Mouse (Mus musculus) cerebellum, postnatal 25 days (tissue): ENCODE measurements around the gene Zfp408.

Experiments
- DNase-seq, 2 experiments: peaks; one replicate each; pipeline ENCODE4 v3.0.0; 2021; ENCODE audit warnings: mixed read lengths in 2 of 2

Zfp408 gene

DNA sequence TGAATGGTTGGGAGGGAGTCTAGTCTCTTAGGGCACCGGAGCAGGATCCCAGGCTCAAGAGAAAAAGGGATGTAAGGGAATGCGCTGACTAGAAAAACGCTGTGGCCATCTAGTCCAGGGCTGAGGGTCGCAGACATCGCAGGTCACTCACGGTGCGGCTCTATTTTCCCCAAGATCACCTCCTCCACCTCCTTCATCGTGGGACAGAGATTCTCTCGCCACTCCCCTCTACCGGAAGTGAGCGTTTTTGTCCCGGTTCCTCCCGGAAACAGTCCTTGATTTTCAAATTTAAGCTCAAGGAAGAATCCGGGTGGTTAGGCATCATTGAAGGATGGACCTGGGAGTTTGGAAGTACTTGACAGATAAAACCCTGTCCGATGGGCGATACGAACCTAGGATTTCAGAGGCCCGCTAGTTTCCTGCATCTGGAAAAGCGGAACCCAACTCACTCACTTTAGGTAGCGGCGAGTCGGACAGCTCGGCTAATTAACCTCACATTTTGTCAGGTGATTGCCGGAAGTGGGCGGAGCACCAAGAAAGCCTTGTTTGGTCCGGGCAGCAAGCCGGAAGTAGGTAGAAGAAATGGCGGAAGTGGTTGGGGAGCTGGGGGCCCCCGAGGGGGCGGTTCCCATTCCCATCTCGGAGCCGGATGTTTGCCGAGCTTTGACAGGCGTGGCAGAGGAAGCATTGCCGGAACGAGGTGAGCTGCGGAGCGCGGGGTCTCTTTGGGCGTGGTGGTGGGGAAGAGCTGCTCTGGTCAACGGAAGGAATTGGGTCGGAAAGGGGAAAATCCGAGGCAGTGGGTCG, at the start of gene Zfp408, which contains the start of gene Arhgap1:
Gene Zfp408 (minus strand): TSS at position 239 of the 807 bp plus-strand sequence.
Gene Arhgap1 (plus strand): TSS at position 308 of the 807 bp plus-strand sequence.
- DNase-seq: peak; percentile 97 to 98

DNA sequence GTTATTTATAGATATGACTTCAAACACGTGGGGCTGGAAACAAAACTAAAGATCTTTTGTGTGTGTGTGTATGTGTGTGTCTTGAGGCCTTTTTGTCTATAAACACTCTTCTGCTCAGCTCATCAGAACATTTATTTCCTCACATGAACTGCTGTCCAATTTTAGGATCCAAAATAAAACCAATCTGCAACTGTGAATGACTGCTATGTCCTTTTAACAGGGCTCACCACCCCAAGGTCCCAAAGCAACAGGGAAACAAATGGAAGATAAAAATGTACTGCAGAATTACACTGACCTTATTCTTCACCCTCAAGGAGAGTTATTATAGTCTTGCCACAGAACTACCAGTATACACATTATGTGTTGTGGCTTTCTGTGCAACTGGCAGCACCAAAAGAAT, 49.6 kb upstream of the Zfp408 start:
- DNase-seq: no peak

DNA sequence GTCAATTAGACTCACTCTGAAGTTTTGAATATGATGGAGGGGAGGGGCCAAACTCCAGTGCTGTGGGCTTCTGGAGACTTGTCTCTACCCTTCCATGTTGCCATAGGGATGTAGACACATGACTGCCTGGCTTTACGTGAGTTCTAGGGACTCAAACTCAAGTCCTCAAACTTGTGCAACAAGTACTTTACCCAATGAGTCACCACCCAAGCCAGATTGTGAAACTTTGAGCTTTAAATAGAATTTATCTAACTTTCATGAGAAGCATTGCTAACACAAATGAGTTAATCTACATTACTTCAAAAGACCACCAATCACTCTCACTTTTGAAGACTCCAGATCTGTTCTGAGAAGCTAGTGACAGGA, 46.6 kb upstream of the Zfp408 start:
- DNase-seq: no peak

DNA sequence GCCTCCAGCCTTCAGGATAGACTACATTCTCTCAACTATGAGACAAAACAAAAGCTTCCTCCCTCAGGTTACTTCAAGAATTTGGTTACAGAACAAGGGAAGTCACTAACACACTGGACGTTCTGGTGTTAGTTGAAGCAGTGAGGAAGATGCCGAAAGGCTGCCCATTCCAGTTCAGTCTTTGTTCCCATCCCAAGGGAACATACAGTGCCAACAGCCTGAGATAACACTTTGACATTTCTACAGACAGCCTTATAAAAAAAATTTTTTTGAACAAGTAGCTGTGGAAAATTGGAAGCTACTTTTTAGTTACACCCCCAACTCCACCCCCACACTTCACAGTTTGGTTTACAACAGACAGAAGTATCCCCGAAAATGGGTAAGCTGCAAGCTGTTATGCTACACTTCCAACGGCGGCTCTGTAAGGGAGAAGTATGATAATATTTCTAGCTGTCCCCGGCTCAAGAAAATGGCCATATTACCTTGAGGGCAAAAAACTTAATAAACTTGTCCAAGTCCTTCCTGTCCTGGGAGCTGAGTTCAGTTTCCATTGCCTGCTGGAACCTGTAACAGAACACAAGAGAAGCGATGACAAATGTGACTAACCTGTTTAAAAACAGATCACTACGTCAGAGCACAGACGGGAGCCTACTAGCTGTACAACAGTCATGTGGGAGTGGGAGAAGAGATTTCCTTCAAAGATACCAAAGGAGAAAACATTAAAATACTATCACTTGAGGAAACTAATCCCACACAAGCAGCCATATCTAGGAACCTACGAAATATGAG, 46.0 kb upstream of the Zfp408 start:
- DNase-seq: no peak

DNA sequence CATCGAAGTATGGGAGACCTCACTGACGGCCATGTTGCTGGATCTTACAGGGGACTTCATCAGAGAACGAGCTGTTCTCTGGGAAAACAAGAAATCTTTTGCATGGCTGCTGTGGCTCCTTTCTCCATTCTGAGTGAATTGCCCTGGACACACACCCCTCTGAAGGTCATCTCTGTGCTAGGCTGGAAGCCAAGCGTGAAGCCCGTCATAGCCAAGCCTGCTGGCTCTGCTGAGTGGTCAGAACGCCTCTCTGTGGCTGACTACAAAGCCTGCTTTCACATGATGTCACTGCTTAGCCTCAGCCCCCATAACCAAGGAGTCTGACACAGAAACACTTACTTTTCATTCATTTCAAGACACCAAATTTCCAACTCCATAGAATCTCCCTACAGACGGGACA, 39.9 kb upstream of the Zfp408 start:
- peak in 1 of 2 experiments; percentile 35 for DNase-seq

DNA sequence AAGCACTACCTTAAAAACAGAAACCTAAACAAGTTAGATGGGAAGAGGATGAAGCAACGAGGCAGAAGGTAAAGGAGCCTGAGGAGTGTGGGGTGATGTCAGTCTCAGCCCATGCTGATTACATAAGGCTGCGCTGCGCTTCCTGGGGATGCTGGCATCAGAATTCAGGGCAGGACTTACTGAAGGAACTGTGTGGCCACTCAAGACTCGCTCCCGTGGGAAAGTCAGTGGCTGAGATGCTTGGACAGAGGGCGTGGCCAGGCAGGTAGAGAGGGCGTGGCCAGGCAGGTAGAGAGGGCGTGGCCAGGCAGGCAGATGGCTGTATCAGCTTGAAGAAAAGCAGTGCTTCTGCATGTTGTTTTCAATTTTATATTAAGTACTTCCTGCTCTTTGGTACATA, 34.3 kb upstream of the Zfp408 start:
- DNase-seq: peak in 1 of 2 experiments; percentile 33

DNA sequence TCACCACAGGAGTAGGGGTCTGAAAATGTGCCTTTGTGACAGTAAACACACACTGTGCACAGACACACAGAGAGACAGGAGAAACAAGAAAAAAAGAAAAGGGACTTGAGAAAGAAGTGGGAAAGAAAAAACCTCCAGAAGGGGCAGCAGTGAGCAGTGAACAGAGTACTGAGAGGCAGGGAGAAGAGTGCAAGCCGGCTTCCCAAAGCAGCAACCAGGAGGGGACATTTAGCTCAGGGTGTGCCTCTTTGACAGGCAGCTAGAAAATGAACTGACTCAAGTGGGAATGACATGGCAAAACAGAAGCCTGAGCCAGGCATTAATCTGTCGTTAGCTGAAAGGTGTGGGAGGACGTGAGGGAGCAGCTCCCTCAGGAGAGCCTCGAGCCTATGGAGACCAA, 33.3 kb upstream of the Zfp408 start:
- peak; percentile 34 to 60 for DNase-seq

DNA sequence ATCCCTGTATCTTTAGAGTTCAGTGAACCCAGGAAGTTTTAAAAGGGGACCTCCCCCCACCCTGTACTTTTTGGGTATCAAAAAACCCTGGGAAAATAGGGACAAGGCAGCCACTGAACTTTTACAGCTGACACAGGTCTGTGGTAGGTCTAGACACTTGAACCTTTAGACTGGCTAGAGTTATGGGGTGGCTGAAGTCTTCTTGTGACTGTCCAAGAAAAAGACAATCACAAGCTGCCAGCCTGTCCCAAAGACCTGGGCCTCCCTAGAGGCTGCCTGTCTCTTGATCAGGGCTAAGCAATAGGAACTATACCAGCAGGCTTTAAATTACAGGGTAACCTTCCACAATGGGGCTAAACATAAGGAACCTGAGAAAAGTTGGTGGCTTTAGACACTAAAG, 27.4 kb upstream of the Zfp408 start:
- DNase-seq: no peak

DNA sequence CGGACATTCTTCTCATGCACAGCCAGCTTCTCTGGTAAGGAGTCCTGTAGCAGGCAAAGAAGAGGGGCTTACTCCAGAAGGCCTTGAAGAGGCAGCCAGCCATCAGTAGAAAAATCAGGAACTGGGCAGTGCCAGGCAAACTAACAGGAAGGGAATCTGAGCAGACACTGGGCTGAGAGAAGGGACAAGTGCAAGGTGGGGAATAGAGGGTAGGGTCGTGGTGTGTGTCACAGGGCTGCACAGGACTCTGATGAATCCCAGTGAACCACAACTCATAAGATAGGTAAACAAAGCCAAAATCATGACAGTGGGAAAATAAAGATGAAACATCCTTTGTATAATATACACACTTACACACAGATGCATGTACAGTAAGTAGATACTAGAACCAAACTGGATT, 26.8 kb upstream of the Zfp408 start:
- DNase-seq: no peak

DNA sequence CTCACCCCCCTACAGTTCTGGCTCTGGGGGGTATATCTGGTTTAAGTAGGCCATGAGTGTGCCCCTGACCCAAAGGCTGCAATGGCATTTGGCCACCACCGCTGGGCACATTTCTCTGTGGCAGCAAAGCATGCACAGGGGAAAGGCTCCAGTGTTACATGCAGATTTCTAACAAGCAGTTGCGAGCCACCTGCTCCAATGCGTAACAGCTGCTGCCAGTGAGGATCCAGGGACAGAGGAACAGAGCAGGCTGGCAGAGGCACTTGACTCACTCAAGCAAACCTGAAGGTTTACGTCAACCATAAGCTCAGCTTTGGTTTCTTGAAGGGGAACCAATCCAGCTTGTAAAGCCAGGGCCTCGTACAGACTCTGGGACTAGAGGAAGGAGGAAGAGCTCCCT, 25.3 kb upstream of the Zfp408 start:
- peak in 1 of 2 experiments; percentile 24 for DNase-seq

DNA sequence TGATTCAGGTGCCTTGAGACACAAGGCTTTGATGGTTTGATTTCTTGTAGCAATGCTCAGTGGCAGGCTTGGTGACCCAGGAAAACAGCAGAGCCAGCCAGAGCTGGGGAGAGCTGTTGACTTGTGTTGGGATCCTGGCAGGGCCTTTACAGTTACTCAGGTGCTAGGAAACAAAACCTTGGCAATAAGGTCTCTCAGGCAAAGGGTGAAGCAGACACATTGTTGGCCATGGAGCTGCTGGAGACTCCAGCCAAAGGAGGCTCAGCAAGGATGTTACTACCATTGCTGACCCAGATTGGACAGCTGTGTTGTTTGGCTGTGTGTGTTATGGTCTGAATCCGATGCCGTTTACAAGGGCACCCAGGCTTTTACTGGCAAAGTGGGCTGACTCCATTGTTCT, 24.0 kb upstream of the Zfp408 start:
- no peak for DNase-seq

DNA sequence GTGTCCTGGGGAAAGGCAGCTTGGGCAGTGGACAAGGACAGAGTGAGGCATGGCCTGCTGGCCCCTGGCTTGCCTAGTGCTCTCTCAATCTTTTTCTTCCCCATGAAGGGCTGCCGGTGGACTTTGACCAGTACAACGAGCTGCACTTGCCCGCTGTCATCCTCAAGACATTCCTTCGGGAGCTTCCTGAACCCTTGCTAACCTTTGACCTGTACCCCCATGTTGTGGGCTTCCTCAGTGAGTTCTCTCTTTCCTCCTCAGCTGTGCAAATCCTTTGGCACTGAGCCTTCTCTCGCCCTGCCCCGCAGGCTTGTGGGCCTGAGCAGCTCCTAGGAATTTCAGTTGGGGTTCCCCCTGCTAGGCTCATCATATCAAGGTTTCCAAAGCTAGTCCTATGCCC, 20.4 kb upstream of the Zfp408 start:
- no peak for DNase-seq

DNA sequence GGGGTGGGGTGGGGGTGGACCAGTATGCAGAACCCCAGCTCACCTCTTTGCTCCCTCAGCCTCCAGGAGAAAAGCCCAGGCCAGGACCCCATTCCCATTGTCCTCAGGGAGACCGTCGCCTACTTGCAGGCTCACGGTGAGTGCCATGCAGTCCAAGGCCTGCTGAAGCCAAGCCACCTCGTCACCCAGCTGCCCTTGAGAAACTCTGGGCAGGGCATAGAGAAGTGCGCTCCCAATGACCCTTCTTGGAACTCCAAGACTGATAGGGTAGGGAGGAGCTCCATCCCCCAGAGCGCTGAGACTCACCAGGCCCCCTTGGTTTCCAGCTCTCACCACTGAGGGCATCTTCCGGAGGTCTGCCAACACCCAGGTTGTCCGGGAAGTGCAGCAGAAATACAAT, 19.7 kb upstream of the Zfp408 start:
- no peak for DNase-seq

DNA sequence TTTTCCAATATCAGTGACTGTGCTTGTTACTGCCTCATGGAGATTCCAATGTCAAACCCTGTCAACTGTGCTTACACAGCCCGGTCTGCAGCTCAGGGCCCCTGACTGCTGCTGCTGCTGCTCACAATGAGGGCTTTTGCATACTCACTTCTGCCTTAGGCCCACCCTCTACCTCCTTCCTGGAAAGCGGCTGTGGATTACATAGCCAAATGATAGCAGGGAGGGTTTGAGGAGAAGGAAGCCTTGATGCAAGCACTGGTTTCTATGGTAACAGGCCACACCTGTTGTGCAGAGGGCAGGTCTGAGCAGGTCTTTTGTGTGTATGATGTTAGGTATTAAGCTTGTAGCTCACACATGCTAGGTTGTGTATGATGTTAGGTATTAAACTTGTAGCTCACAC, 18.2 kb upstream of the Zfp408 start:
- no peak for DNase-seq

DNA sequence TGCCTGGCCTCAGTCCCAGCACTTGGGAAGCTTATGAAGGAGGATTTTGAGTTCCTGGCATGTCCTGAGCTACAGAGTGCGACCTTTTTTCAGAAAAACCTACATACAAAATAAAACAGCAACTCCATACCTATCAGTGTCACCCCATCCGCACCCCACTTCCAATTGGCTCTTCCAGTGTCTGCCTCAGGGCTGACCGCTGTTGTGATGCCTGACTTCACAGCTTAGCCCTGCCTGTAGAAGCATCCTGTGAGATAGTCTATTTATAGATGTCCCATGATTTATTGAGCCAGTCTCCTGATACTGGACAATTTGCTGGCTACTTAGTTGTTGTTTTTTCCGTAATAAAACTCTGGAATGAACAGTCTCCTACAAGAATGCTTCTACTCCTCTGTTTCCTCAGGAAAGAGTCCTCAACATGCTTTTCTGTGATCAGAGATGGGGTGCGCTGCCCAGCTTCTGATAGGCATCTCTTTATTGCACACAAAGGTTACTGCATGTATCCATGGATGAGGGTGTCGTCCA, 16.9 kb upstream of the Zfp408 start:
- DNase-seq: no peak

DNA sequence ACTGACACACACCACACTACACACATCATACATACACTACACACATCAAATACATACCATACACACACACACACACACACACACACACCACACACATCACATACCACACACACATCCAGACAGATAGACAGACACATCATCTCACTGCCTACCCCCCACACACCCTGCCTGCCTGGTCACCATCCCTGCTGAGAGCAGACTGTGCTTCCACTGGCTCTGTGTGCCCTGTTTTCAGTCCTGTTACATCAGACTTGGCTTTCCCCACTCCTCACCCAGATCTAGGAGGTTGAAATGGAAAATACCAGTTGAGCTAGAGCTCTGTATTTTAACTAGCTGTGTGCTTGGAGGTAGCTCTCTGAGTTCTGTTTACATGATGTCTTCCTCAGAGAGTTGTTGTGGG, 15.2 kb upstream of the Zfp408 start:
- no peak for DNase-seq

DNA sequence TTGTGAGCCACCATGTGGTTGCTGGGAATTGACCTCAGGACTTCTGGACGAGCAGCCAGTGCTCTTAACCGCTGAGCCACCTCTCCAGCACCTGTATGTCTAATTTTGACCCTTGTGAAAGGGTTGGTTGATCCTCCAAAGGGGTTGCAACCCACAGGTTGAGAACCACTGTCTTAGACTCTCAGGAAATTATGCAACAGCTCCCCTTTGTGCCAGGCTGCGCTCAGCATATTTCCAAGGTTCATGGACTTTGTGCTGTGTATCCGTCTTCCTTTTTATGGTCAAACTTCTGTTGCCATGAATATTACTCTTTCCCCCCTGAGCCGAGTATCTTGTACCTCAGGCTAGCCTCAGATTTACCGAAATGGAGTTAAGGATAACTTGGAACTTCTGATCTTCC, 11.4 kb upstream of the Zfp408 start:
- DNase-seq: no peak

DNA sequence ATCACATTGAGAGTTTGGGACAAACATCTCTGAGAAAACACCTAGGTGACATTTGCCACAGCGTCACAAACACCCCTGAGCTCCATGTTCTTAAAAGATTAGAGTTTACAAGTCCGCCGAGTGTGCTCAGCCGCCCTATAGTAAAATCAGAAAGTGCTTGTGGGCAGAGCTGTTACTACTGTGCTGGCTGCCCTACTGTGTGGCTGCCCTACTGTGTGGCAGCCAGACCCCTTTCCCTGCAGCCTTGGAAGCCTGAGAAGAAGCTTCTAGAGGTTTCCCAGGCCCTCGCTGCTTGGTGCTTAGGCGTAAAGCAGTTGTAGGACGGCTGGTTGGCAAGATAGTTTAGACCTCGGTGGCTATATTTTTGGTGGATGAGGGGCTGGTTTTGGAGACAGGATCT, 10.1 kb upstream of the Zfp408 start:
- no peak for DNase-seq

DNA sequence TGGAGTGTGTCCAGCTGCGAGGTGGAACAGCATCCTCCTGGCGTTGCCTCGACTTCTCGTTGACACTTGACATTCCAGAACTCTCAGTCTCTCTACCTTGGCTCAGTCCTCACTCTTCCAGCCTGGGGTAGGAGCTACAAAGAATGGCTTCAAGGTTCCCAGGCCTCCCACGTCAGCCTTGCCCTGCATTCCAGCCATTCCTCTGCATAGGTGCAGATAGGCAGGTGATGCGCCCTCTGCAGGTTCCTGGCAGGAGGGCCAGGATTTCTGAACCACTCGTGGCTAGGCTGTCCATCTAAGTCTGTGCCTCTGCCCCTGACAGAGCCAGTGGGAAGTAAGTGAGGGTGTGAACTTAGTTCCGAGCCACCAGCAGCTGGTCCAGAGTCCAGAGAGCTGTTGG, 7.2 kb upstream of the Zfp408 start:
- DNase-seq: no peak

DNA sequence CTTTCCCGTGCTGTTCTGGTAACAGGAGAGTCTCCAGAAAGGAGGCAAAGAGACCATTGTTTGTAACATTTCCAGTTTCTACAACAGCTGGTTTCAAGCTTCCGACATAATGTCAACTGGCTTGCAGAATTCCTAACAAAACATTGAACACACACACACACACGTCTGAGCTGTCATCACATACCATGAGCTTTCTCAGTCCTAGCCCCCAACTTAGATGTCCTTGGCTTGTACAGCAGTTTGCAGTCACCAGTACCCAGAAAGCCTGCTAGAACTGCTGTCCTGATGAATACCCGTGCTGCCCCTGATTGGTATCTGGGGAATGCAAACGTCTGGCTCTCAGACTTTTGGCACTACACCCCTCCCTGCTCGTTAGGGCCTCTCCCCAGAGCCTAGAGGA, 6.2 kb upstream of the Zfp408 start:
- DNase-seq: no peak

DNA sequence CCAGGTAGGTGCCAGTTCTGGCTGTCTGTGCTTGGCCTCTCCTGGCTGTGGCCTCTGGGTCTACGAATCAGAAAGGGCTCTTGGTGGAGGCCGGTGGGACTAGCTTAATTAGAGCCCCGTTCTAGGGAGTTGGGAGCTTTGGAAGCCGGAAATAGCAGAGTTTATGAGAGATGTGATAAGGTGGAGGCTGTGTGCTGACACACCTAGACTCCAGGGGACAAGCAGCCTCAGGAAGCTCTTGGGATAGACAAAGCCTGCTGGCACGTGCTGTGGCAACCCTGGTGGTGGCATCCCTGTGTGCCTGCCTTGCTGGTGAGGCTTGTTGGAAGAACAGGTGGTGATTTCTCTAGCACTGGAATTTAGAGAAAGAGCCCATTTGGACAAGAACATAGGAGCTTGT, 5.8 kb upstream of the Zfp408 start:
- DNase-seq: no peak

DNA sequence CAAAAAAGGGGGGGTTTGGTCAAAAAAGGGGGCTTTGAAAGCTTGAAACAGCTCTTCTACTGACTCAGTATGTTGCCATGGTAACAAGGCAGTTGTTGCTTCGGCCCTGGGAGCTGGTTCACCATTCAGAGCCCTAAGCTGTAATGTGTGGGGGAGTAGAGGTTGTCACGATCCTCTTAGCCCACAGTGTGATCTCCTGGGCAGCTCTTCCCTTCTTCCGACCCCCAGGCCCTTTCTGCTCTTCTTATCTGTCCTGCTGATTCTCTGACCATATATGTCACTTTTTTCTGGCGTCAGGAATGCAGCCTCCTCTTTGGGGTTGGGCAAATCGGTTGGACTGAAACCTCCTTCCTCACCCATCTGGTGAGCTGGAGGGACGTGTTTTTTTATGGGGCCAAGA, 3.3 kb upstream of the Zfp408 start:
- DNase-seq: no peak

DNA sequence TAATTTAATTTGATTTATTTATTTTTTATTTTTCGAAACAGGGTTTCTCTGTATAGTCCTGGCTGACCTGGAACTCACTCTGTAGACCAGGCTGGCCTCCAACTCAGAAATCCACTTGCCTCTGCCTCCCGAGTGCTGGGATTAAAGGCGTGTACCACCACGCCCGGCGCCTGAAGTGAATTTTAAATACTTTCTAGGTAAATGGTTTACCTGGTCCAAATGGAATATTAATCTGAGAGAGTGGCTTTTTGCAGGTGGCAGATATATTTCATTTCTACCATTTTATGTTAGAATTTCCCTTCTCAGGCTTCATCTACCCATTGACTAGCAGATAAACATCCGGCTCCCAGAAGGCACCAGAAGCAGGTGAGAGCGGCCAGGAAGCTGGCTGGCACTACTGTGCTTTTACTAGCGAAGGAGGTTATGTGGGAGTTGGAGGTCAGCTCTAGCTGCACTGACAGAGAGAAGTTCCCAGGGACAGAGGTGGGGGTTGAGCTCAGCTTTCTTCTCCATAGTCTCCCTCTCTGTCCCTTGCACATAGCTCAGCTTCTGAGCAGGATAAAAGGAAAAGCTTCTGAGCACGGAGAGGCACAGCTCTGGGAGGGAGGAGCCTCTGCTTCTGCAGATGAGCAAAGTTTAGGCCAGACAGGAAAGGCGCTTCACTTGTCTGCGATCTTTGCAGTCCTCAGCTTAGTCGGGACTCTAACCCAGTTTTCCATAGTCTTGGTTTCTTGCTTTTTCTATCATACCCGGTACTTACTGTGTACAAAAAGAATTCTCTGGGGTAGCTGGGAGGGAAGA, 2.1 kb upstream of the Zfp408 start:
- no peak for DNase-seq
